Mouse (Mus musculus) layer of hippocampus, adult 2 months (tissue): Measurements from ENCODE around the gene Mesd. TPM values are rescaled to one million over a fixed set of nuclear protein-coding genes. Genes with fewer than 3 reads are reported as not detected.

Source experiments
- DNase-seq, 2 experiments: peaks; one replicate each; pipeline ENCODE4 v3.0.0; 2022; ENCODE audit warnings: low spot score in 2 of 2
- H3K27ac ChIP-seq: fragments of 200-600 bp; 2 replicates; pipeline ENCODE4 v1.8.1; 2022
- H3K4me3 ChIP-seq: fragments of 200-600 bp; 2 replicates; pipeline ENCODE4 v1.8.1; 2022; ENCODE audit warnings: mild to moderate bottlenecking
- CTCF ChIP-seq: fragments of 200-600 bp; conservative IDR thresholded peaks from 2 replicates; pipeline ENCODE4 v1.8.1; 2022; ENCODE audit warnings: antibody characterized with exemption, mild to moderate bottlenecking, moderate library complexity
- total RNA-seq, 2 experiments: library from RNA; stranded (reverse); gene quantifications; 2 replicates each; pipeline ENCODE4 v1.2.3; 2021

Gene Mesd
- total RNA-seq, 2 experiments from 2014 or later: 57.4 to 62.7 TPM

GRCm38 (mm10) chr7:83901425-83901824, 17.2 kb downstream of the Mesd start:
- no peak for TF ChIP-seq CTCF
- no peak overlapping the region for H3K27ac ChIP-seq
- H3K4me3 ChIP-seq: no peak overlapping the region
- DNase-seq: no peak

- TF ChIP-seq CTCF: no peak
- DNase-seq: no peak
- H3K27ac ChIP-seq: no peak overlapping the region
- H3K4me3 ChIP-seq: no peak overlapping the region
Observed at GRCm38 (mm10) chr7:83902296-83903145, 18.3 kb downstream of the Mesd start.

GRCm38 (mm10) chr7:83904831-83905230, 20.6 kb downstream of the Mesd start:
- no peak for DNase-seq
- Histone ChIP-seq H3K4me3 (no peak overlapping the region), H3K27ac (no peak overlapping the region)
- TF ChIP-seq CTCF: no peak

- DNase-seq: no peak
- no peak for TF ChIP-seq CTCF
- H3K27ac ChIP-seq: no peak overlapping the region
Observed at GRCm38 (mm10) chr7:83911909-83912308, 27.6 kb downstream of the Mesd start.

GRCm38 (mm10) chr7:83913405-83913932, 29.2 kb downstream of the Mesd start:
- no peak overlapping the region for H3K27ac ChIP-seq
- H3K4me3 ChIP-seq: no peak overlapping the region
- DNase-seq: no peak
- no peak for TF ChIP-seq CTCF

More at GRCm38 (mm10) chr7:83911909-83912308, 27.6 kb downstream of the Mesd start:
- H3K4me3 ChIP-seq: no peak overlapping the region

GRCm38 (mm10) chr7:83913995-83914394, 29.7 kb downstream of the Mesd start:
- H3K4me3 ChIP-seq: no peak overlapping the region
- TF ChIP-seq CTCF: no peak
- no peak for DNase-seq
- H3K27ac ChIP-seq: no peak overlapping the region

GRCm38 (mm10) chr7:83914566-83914965, 30.3 kb downstream of the Mesd start:
- H3K27ac ChIP-seq: no peak overlapping the region
- peak; percentile 89 for TF ChIP-seq CTCF
- H3K4me3 ChIP-seq: no peak overlapping the region
- DNase-seq: peak; percentile 83 to 93

- no peak for DNase-seq
- H3K4me3 ChIP-seq: no peak overlapping the region
- no peak overlapping the region for H3K27ac ChIP-seq
- TF ChIP-seq CTCF: no peak
Observed at GRCm38 (mm10) chr7:83920241-83920640, 36.0 kb downstream of the Mesd start.

- Histone ChIP-seq H3K27ac (no peak overlapping the region), H3K4me3 (no peak overlapping the region)
- TF ChIP-seq CTCF: no peak
- no peak for DNase-seq
Observed at GRCm38 (mm10) chr7:83921637-83922036, 37.4 kb downstream of the Mesd start.

- Histone ChIP-seq H3K27ac (no peak overlapping the region), H3K4me3 (no peak overlapping the region)
- TF ChIP-seq CTCF: no peak
- DNase-seq: no peak
Observed at GRCm38 (mm10) chr7:83939017-83939721, 54.9 kb downstream of the Mesd start.

- H3K4me3 ChIP-seq: no peak overlapping the region
- no peak for TF ChIP-seq CTCF
- H3K27ac ChIP-seq: no peak overlapping the region
- no peak for DNase-seq
Observed at GRCm38 (mm10) chr7:83940136-83940535, 55.9 kb downstream of the Mesd start.

- Histone ChIP-seq H3K27ac (no peak overlapping the region), H3K4me3 (no peak overlapping the region)
- DNase-seq: peak; percentile 34 to 37
- no peak for TF ChIP-seq CTCF
Observed at GRCm38 (mm10) chr7:83941701-83942101, 57.4 kb downstream of the Mesd start.

GRCm38 (mm10) chr7:83948743-83949142, 64.5 kb downstream of the Mesd start:
- DNase-seq: no peak
- no peak overlapping the region for H3K27ac ChIP-seq

More at GRCm38 (mm10) chr7:83948743-83949142, 64.5 kb downstream of the Mesd start:
- no peak for TF ChIP-seq CTCF
- H3K4me3 ChIP-seq: no peak overlapping the region
